Mouse (Mus musculus) embryo, embryonic 9.5 days (tissue): ENCODE results near the gene Olfr798.

ENCODE experiments used
- DNase-seq: peaks from one replicate; pipeline ENCODE4 v3.0.0-alpha.2; 2017; ENCODE audit errors: extremely low spot score

Olfr798 gene

GRCm38 (mm10) chr10:129627834-129628233 is at the start of gene Olfr798:
TSS of gene Olfr798 (minus strand) at chr10:129627934.
- DNase-seq = no peak

DNA sequence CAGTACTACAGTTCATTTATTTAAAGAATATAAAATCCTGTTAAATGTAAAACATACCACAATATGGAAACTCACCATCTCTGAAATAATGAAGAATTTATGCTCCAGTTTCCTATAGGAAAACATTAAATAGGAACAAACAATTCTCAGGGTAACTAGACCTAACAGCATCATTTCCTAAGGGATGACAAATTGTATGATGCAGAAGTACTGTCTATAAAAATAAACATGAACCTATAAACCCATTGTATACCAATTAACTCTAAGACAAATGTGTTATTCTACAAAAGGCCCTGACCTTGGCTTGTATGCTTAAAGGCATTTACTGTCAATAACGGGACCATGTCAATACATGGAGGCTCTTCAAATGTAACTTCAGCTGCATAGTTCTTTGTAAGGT is 46.0 kb upstream of the Olfr798 start, which contains the start of gene Olfr801:
Gene Olfr801, minus strand, starts transcription at position 101 of the 400 bp plus-strand sequence.
- no peak for DNase-seq

- no peak for DNase-seq
Observed at GRCm38 (mm10) chr10:129657394-129657793, 29.7 kb upstream of the Olfr798 start, which contains the start of gene Olfr800. TSS of gene Olfr800 (plus strand) at chr10:129657694.

- DNase-seq = no peak
Observed at GRCm38 (mm10) chr10:129651763-129652162, 24.0 kb upstream of the Olfr798 start.

GRCm38 (mm10) chr10:129637184-129637583 is 9.4 kb upstream of the Olfr798 start, which contains the start of gene Olfr799:
TSS of gene Olfr799 (plus strand) at chr10:129637484.
- no peak for DNase-seq

DNA sequence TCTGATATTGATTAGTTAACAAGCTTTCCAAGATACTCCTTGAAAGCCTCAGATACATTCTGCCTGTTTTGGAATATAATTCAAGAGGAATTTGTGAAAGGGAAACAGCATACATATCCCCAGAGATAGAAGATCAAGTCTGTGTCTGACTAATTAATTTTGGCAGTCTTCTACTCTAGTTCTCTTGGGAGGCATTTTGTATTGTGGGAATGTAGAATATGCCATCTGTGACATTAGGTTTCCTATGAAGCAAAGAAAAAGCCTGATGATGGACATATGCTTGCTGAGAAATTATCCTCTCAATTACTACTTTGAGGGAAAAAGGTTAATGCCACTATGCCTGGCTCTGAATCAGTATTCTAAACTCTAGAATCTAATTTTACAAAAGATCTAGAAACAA is 4.5 kb downstream of the Olfr798 start:
- DNase-seq = no peak

GRCm38 (mm10) chr10:129621724-129622123 is 6.0 kb downstream of the Olfr798 start:
- DNase-seq = no peak

GRCm38 (mm10) chr10:129612470-129612869 is 15.3 kb downstream of the Olfr798 start, which contains the start of gene Olfr796:
TSS of gene Olfr796 (minus strand) at chr10:129612570.
- DNase-seq = no peak

GRCm38 (mm10) chr10:129577066-129577465 is 50.7 kb downstream of the Olfr798 start:
- no peak for DNase-seq
